Mouse (Mus musculus): ENCODE data around the gene Dag1.

GRCm38 (mm10) chr9:108272691-108273090 is 8.9 kb upstream of the Dag1 start:
- TF ChIP-seq GATA1 (IDR thresholded peaks at IDR 0.05; ENCODE audit: low read length) (no peak), TAL1 (IDR thresholded peaks at IDR 0.05; ENCODE audit: low read length) (no peak)
